Mouse (Mus musculus): ENCODE data around the gene Zfp334.
A peak's percentile ranks its signal among the peaks of the same experiment; 100 is the strongest.

Zfp334 gene

DNA sequence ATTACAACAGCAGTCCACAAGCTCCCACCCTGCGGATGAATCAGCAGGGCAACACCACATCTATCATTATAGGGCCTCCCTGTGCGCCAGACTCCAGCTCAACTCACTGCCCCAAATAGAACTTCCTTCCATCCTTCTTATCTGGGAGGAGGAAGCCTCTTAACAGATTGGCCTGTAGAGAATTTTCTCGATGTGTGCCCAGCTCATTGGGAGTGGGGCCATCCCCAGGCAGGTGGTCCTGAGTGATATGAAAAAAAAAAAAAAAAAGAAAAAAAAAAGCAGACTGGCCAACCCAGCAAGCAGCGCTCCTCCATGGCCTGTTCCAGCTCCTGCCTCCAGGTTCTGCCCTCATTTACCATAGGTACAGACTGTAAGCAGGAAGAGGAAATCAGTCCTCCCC lies 12.1 kb downstream of the Zfp334 start:
- no peak for DNase-seq (ENCODE audit: low spot score in 2 of 2)

DNA sequence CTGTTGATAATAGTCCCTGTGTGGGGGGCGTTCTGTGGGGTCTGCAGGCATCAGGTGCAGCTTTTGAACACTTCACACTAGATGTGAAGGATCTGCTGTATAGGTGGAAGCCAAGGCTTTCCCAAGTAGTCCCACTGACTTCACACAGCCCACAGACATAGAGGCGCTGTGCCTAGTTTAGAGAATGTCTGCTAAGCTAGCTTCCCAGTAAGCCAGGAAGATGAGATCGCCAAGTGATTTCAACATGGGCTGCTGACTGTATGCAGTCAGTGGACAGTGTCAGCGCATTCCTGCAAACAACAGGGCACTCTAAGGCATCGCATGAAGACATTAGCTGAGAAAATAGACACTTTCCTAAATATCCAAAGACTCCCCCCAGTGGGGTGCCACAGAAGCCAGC lies 12.6 kb downstream of the Zfp334 start:
- DNase-seq (ENCODE audit: low spot score in 2 of 2) = no peak

DNA sequence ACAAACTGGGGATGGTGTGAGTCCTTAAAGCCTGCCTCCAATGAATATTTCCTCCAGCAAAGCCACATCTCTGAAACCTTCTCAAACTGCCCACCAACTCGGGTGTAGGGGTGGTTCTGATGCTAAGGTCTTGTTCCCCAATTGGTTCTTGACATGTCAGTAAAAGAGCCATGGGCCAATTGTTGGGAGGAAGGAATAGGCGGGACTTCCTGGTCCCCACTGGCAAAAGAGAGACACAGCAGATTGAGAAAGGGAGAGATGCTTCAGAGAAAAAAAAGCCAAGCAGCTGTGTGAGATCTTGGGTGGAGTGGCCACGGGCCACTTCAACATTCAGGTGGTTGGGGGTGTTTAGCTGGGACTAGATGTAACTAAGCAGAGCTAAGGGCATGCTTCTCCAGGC lies 17.0 kb downstream of the Zfp334 start:
- no peak for DNase-seq (ENCODE audit: low spot score in 2 of 2)

DNA sequence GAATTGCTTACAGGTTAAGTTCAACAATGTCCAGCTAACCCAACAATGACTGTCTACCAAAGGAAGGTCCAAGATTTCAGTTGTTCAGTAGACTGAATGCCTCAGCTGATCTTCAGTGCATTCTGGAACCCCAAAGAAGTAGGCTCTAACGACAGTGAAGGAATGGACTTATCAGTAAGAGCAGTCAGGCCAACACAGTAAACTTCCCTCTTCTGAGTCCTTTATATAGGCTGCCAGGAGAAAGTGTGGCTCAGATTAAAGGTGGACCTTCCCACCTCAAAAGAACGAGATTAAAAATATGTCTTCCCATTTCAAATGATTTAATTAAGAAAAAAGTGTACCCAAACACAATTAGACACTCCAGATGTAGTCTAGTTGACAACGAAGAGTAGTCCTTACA lies 17.7 kb downstream of the Zfp334 start:
- no peak for DNase-seq (ENCODE audit: low spot score in 2 of 2)

DNA sequence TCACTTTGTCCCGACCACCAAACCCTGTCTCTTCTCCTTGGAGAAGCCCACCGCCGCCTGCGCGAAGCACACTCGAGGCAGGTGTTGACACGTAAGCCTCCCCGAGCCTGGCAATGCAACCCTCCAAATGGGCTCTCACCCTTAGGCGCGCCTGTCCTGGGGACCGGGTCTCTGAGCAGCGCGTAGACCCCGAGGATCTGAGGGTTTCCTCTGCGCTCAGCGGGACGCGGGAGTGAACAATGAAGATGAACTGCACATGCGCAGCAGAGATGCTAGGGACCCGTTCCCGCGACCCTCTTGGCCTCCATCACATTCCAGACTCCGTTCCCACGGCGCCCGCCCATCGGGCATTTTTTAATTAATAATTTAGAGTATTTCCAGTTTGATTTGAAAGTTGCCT lies 19.6 kb downstream of the Zfp334 start, which contains the start of gene Zfp663:
Zfp663 (minus strand) TSS at position 234 of the 400 bp plus-strand sequence.
- no peak for DNase-seq (ENCODE audit: low spot score in 2 of 2)

DNA sequence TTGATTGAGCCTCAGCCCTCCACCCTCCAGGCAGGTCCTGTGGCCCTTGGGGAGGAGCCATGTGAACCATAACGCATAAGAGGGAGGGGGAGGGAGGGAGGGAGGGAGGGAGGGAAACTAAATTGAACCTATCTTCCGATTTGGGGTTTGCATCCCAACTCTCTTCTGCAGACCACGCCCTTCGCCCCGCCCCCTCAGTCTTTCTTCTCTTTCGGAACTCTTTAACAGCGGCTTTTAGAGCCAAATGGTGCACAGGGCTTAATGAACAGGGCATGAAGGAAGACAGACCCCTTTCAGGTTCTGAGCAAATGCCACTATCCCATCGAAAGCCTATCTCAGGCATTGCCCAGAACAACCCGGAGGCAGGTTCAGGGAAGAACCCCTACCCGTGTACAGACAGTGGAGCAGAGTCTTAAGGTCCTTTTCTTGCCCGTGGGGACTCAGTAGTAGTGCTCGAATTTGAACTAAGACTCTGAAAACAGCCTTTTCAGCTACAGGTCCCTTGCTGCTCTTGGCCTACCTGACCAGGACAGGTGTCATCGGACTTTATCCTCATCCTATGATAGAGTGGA lies 20.1 kb downstream of the Zfp334 start:
- DNase-seq (ENCODE audit: low spot score in 2 of 2) = no peak

DNA sequence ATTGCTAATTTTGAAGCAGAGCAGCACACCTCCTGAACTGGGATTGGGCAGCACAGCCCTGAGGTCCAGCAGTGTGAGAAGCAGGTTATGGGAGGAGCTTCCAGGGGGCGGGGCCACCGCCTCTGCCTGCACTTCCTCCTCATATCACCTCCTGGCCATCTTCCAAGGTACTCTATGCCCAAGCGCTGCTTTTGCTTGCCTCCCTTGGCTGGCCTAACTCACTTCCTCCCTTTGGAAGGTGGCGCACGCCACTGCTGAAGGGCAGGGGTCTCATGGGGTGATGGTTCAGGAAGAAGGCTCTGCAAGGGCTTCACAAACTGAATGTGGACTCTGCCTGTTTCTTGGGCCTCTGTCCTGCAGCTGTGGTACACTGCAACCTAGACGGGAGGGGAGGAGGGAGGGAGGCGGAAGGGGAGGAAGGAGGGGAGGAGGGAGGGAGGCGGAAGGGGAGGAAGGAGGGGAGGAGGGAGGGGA lies 21.0 kb downstream of the Zfp334 start:
- DNase-seq (ENCODE audit: low spot score in 2 of 2) = no peak

DNA sequence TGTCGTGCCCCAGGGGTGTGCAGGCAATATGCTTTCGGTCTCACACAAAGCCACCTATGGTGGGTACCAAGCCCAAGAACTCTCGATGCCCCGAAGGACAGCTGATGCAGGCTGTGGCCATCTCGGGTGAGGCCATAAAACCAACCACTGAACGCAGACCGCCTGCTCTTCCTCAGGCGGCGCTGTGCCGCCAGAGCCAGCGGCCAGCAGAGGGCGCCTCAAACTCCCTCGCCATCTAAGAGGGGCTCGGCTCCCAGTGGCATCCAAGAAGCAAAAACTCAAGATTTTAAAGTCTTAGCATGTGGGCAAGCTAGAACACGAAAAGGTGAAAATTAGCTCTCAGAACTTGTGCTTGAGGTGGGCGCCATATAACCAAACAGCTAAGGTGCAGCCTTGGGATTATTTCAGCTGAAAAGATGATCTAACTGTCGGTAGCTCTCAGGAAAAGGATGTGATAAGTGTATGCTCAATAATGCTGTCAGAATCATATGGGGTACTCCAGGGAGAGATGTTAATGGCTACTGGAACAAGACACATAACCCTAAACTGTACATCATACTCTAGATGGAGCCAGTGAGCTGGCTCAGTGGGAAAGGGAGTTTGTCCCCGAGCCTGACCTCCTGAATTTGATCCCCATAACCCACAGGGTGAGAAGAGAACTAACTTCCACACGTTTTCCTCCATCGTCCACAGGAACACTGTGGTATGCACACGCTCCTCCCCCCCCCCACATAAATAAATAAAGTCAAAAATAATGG lies 23.5 kb downstream of the Zfp334 start:
- peak in 1 of 2 experiments; percentile 44 for DNase-seq (ENCODE audit: low spot score in 2 of 2)

DNA sequence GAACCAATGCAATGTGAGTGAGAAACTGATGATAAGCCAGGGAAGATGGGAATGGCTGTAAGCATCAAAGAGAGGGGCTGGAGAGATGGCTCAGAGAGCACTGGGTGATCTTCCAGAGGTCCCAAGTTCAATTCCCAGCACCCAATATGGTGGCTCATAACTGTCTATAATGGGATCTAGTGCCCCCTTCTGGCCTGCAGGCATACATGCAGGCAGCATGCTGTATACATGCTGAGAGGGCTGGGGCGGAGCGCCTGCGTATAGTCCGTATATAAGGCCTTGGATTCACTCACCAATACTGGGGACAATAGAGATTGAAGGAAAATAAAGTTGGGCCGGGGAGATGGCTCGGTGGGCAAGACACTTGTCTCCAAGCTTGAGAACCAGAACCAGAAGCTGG lies 24.8 kb downstream of the Zfp334 start:
- DNase-seq (ENCODE audit: low spot score in 2 of 2) = no peak

DNA sequence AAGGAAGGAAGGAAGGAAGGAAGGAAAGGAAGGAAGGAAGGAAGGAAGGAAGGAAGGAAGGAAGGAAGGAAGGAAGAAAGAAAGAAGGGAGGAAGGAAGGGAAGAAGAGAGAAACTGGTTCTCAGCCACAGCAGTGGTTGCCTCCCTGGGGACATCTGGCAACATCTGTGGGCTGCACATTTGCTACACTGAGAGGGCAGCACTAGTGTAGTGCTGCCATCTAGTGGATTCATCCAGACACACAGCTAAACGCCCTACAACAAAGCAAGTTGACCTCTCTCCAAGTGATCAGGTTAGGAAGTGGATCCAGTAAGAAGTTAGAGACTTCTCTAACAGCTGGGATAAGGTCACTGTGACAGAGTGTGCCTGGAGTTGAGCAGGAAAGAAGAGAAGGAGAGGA lies 27.2 kb downstream of the Zfp334 start:
- peak in 1 of 2 experiments; percentile 59 for DNase-seq (ENCODE audit: low spot score in 2 of 2)

DNA sequence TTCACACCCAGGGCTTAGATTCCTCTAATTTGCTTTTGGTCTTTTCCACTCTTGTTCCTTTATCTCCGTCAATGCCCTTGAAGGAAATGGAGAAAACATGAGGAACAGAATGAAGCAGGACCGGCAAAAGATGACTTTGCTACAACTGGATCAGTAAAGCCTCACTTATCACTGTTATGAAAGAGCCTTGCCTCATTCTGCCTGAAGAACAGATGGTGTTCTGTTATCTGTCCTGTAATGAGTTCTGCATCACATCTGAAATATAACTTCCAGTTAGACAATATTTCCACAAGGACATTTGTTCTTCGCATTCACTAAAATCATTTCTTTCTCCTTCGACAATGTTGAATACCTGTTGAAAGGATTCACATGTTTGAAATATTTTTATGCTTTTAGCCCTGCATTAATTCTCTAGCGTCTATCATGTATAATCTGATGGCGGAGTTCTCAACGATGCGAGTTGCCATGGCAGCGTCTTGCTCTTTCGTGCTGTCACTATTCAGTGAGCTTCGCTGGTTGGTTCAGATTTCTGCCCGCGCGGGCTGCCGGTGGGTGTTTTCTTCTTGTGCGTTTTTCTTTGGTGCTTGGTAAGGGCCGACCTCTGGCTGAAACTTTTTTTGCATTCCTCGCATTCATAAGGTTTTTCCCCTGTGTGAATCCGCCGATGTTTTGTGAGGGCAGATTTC lies 36.1 kb downstream of the Zfp334 start:
- no peak for DNase-seq (ENCODE audit: low spot score in 2 of 2)

DNA sequence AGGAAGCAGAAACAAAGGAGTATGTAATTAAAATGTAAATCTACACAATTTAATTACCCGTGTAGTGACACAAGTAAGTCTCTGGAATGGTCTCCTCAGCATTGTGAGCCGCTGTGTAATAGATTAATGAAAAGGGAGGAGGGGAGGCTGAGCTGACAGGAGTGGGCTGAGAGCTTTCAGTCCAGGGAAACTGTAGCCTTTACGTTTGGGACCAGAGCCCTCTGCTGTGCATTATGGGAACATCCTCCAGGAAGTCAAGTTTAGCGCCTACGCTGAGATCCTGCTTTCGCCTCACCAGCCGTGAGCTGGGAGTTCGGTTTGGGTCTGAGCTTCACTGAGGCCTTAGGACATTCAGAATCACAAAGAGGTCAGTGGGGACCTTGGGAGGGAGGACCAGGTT lies 38.6 kb downstream of the Zfp334 start:
- peak in 1 of 2 experiments; percentile 62 for DNase-seq (ENCODE audit: low spot score in 2 of 2)

DNA sequence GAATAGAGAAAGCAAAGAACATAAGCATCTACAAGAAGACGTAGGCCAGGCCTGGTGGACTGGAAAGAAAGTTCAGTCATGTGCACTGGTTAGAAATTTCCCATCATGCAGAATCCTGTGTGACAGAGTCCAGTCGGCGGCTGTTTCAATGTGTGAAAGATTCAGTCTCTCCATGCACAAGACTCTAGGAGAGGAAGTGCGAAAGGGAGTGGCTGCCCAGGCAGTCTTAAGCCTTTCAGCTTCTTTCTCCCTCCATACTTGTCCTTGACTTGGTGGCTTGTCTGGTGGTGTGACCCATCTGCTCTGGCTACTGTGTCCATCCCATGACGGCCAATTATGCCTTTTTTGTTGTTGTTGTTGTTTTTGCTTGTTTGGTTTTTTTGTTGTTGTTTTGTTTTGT lies 41.9 kb downstream of the Zfp334 start:
- no peak for DNase-seq (ENCODE audit: low spot score in 2 of 2)

DNA sequence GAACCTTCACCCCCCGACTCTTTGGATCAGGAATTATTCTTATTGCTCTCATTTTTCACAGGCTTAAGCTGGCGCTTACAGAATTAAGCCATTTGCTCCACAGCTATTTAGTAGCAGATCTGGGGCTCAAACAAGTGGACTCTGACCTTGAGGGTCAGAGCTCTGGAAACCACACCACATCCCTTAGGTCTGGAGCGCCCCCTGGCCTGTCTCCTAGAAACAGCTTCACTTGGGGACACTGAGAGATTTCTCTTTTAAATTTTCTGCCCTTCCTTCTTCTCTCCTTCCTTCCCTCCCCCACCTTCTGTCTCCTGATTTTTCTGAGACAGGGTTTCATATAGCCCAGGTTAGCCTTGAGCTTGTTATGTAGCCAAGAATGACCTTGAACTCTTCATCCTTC lies 50.9 kb downstream of the Zfp334 start:
- DNase-seq (ENCODE audit: low spot score in 2 of 2) = no peak

DNA sequence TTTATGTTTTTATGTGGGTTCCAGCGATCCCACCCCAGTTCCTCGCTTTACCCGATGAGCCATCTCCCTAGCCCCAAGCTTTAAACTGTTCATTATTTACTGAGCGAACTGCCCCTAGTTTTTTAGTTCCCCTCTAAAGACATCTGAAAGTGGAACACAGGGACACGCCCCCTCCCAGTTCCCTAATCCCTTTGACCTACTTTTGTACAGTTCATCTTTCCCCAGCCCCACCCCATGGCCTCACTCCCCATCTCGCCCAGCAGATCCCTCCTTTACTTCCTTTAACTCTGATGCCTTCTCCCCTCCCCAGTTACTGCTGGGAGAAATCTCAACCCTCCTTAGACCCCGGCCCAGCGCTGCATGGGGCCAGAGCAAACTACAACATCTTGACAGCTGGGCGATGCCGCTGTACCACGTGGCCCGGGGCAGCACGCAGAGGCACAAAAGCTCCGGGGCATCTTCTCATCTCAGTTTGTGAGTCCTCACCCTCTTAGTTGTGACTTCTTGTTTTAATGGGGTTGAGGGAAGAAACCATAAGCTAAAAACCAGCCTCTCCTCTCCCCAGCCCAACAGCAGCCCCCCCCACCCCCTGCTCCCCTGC lies 55.3 kb downstream of the Zfp334 start:
- no peak for DNase-seq (ENCODE audit: low spot score in 2 of 2)

DNA sequence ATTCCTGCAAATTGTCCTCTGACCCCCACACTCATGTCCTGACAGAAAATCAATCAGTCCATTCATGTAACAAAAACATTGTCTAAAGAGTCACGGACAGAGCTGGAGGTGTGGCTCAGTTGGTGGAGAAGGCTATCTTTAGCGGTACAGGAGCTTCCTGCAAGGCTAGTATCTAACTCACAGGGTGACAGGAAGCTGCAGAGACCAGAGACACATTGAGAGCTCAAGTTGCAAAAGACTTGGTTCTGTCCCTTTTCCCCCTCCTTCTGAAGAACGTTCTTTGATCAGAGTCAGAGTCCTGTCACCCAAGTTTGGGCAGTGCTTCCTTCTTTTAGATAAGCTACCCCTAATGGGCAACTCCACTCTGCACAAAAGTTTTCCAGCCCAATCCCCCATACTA lies 58.4 kb downstream of the Zfp334 start:
- no peak for DNase-seq (ENCODE audit: low spot score in 2 of 2)

DNA sequence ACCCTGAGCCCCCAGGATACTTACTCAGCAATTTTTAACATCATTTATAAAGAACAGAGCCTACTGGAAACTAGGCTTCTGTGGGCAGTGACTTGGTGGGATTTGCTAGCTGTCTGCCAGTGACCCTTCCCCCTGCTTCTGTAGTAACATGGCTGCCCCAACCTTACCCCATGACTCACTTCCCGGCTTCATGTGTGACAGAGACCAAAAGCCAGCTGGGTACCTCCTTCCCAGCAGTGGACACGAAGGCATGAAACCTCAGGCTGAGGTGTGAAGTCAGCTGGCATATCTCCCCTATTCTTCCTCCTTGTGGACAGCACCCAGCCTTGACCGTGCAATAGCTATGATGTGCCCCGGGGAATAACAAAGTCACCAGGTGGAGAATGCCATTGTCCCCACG lies 59.3 kb downstream of the Zfp334 start:
- DNase-seq (ENCODE audit: low spot score in 2 of 2) = no peak

DNA sequence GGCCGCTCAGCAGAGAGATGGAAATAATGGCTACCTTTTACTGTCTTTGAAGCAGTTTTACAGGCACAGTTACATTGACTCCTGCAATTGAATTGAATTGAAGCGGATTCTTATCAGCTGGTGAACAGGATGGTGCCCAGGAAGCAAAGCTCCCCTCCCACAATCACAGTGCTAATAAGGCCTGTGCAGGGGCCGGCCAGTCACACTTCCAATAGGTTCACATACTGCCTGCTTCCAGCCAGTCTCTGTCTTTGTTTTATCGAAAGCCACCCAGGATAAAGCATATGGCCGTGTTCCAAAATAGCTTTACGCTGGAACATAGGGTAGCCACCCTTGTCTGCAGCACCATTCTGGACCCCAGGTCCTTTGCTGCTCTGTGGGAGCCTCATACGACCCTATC lies 60.7 kb downstream of the Zfp334 start:
- no peak for DNase-seq (ENCODE audit: low spot score in 2 of 2)

DNA sequence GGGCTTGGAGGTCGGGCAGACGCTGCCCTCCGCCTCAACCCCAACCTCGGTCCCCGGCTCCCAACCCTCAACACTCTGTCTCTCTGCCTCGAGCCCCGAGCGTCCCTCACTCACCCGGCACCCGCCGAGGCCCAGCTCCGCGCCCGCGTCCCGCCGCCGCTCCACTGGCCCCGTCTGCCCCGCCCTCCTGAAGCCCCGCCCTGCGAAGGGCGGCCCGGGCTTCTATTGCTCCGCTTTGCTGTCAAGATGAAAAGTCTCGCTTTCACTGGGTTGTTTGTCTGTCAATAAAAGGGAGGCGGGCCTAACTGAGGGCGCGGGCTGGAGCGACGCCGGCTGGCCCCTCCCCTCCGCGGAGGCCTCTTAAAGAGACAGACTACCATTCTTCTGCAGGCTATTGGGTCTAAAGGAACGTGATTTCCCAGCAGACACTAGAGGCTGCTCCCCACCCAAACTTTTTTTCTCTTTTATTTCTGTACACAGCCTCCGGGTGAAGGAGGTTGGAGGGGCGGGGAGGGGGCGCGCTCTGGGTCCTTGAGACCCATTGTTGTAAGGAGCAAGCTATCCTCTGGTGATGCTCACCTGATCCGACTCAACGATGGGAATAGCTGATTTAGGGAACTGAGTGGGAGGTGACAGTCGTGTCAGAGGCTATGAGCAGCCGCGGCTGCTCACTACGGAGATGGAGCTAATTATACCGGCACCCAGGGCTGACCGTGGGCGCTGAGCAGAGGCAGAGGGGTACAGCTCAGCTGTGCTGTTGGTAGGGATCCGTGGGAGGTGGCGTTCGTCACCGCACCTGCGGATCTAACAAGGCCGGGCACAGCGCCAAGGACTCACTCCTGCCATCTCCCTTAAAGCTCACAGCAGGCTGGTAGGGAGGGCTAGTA lies 61.5 kb downstream of the Zfp334 start, which contains the start of gene Elmo2:
Elmo2 (minus strand) TSS at position 176 of the 887 bp plus-strand sequence.
- peak; percentile 98 to 99 for DNase-seq (ENCODE audit: low spot score in 2 of 2)

DNA sequence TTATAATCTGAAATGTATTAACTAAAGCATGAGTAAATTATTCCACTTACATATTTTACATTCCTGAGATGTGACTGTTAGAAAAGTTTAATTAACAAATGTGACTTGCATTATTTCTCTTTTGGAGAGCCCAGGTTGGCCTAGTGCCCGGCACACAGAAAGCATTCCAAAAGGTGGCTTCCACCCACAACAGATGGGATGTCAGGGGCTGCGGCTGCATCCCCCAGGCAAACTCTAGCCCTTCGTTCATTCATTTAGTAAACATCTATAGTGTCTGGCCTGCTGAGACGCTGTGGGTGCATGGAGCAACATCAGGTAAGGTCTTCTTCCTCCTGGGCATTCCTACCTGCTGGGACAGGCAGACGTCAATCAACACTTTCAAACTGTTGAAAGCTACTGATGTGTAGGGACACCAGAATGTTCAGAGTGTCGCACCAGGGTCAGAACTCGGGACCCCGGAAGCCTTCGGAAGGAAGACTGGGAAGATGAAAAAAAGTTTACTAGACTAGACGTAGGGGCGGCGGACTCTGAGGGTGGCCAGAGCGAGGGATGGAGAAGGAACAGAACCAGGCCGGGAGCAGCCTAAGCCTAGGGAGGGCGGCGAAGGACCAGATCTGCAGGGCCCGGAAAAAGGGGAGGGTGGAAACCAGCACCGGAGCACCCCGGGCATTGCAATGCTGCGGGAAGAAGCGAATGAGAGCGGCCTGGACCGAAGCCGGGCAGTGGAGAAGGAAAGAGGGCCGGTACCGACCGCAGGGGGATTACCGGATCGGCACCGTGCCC lies 62.3 kb downstream of the Zfp334 start:
- DNase-seq (ENCODE audit: low spot score in 2 of 2) = no peak
